Mouse (Mus musculus) lung, adult 18-20 months (tissue): ENCODE data around the gene Thbs2.
"Not testable (repeated sequence)": the region's sequence is repeated elsewhere in the genome, so short reads cannot be mapped to it uniquely, and the experiment has no call there.

Experiments used
- DNase-seq, 2 experiments: peaks; one replicate each; pipeline ENCODE4 v3.0.0; 2022; ENCODE audit warnings: mixed read lengths in 2 of 2

Gene Thbs2

DNA sequence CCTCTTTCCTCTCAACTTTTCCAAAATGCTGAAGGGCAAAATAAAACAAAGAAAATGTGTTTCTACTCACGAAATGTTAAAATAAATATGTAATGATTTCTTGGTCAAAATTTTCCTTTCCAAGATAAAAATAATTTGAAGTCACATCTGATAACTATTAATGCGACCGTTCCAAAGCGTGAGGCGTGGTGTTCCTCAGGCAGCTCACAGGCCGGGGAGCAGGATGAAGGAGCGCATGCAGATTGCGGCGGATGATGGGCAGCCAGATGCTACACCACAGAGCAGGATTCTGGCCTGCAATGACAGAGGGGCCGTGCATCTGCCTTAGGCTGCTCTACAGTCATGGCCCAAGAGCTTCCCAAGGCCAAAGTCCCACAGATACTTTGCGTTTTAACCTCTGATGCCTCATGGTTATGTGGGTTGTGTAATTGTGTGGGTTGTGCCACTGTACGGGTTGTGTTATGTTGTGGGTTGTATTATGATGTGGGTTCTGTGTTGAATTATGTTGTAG lies 66.2 kb downstream of the Thbs2 start:
- no peak for DNase-seq

DNA sequence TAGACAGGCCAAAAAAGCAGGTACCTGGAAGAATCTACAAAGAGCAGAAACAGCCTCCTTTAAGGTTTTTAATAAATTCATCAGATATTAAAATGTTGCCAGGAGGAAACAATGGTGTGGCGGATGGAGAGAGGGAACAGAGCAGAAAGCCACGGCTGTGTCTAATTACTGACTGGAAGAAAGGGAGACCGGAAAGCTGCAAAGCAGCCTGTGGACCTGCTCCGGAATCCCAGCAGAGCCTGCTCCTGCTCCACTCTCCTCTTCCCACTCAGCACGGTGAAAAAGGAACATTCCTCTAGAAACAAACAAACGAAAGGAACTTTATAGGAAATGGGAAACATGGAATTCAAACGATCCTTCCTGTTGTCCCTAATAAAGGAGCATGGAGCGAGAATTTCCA lies 69.6 kb downstream of the Thbs2 start:
- no peak for DNase-seq

DNA sequence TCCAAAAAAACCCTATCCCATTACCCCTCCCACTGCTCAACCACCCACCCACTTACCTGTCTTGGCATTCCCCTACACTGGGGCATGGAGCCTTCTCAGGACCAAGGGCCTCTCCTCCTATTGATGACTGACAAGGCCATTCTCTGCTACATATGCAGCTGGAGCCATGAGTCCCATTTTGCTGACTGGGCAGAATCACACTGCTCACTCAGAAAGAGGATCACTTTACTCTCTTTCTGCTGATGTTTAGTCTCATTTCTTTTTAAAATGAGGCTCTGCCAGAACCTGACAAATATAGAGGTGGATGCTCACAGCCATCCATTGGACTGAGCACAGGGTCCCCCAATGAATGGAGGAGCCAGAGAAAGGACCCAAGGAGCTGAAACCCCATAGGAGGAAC lies 73.0 kb downstream of the Thbs2 start:
- not testable (repeated sequence) for DNase-seq

DNA sequence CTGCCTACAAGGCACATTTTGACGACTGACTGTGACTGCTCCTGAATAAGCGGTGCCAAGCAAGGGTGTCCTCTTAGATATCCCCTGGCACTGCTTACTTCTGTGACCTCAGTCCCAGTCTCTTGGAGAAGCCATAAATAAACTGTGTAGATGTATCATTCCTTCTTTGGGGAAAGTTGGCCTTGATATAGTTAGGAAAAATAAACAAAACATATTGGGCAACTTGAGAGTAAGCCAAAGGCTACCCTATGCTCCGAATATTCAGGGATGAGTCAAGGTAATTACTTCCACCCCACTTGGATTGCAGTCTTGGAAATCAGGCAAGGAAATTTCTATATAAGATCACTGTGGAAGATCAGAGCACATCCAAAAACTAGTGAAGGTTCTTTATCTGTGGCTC lies 74.0 kb downstream of the Thbs2 start:
- no peak for DNase-seq

DNA sequence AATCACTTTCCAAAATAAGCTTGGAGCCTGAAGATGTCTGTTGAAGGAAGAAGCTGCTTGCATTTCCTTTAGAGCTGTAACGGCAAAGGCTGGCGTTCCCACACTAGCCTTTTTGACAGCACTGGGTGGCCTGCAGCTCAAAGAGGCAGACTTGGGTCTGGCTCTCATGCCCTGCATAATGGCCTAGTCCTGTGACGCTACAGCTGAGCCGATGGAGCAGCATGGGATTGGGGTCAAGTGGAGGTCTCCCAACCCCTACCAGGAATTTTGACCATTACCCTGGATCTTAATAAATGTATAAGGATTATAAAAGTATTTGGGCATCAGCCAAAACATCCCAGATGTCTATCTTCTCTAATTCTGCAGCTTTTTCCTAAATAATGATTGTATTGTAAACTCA lies 75.0 kb downstream of the Thbs2 start:
- DNase-seq, result no peak
